Mouse (Mus musculus): ENCODE measurements at regions not wholly inside any gene's neighbourhood (a gene's known extent, or its start where the extent isn't known, plus 50 kb on each side); places are given as distances from the start of the nearest gene placed in this dataset. TPM values are rescaled to one million over a fixed set of nuclear protein-coding genes. Genes with fewer than 3 reads are reported as not detected.

GRCm38 (mm10) chr4:67677589-67677988 lies 850.2 kb downstream of the Tlr4 start:
- Histone ChIP-seq H3K4me3 (no peak overlapping the region), H3K27ac (no peak overlapping the region), H3K4me2 (no peak overlapping the region), H3K27me3 (no peaks in the 10 kb centered on the region), H3K36me3 (no peaks in the 10 kb centered on the region), H3K9me3 (no peaks in the 10 kb centered on the region), H3K9ac (no peak overlapping the region), H3K4me1 (replicated peaks) (no peaks in the 10 kb centered on the region)
- ATAC-seq (ENCODE audit: low FRiP score) = no peak
- WGBS = 88% methylated on average over 1 of the region's 1 CpGs

- H3K9ac ChIP-seq = no peak overlapping the region
- H3K27ac ChIP-seq = no peak overlapping the region
- H3K9me3 ChIP-seq = no peaks in the 10 kb centered on the region
These were observed 871.1 kb downstream of the Tlr4 start for GRCm38 (mm10) chr4:67698438-67698837.

More at GRCm38 (mm10) chr4:67698438-67698837, 871.1 kb downstream of the Tlr4 start:
- Histone ChIP-seq H3K4me2 (no peak overlapping the region), H3K4me3 (no peak overlapping the region), H3K27me3 (no peaks in the 10 kb centered on the region), H3K4me1 (replicated peaks) (no peaks in the 10 kb centered on the region), H3K36me3 (no peaks in the 10 kb centered on the region)
- ATAC-seq (ENCODE audit: low FRiP score) = no peak

Small RNA genes in the stretch of these regions (microRNA-seq; reads per million reads assigned to microRNA genes)
- not detected for gene Gm44497
